Mouse (Mus musculus) central nervous system, embryonic 14 days (tissue): ENCODE data around the gene Dnah7c. TPM values are rescaled to one million over a fixed set of nuclear protein-coding genes. Genes with fewer than 3 reads are reported as not detected.

Experiments
- polyA plus RNA-seq: library from polyadenylated mRNA; depleted of rRNA; stranded (reverse); fragments of >200 nt; gene quantifications from 2 replicates; pipeline ENCODE4 v1.2.3, GENCODE M21; 2012; rRNA removed

Dnah7c gene
- 0.25 and 0.29 TPM in 2 replicates for polyA plus RNA-seq

GRCm38 (mm10) chr1:46425137-46425925, at the start of gene Dnah7c:
Gene Dnah7c (plus strand): TSS chr1:46425592.

